Mouse (Mus musculus) ES-E14 (cell line): ENCODE data around the gene Neu1. TPM values are rescaled to one million over a fixed set of nuclear protein-coding genes. Genes with fewer than 3 reads are reported as not detected.
"Not testable (repeated sequence)": the region's sequence is repeated elsewhere in the genome, so short reads cannot be mapped to it uniquely, and the experiment has no call there.

Experiments used
- DNase-seq: peaks from one replicate; pipeline ENCODE4 v3.0.0-alpha.2; 2013; ENCODE audit warnings: low read depth, low spot score
- H3K27ac ChIP-seq: 2 replicates; pipeline ENCODE4 v1.5.1; 2012; ENCODE audit warnings: low read depth, mild to moderate bottlenecking, low read length, moderate library complexity, mixed read lengths; ENCODE audit not compliant: poor library complexity, insufficient read depth, severe bottlenecking
- H3K36me3 ChIP-seq: 2 replicates; pipeline ENCODE4 v1.6.1; 2012; ENCODE audit warnings: mild to moderate bottlenecking, low read length, moderate library complexity, mixed read lengths; ENCODE audit not compliant: control insufficient read depth, poor library complexity, insufficient read depth, severe bottlenecking
- H3K4me1 ChIP-seq, 2 experiments: fragments of 150-350 bp in 1 of 2; sonication (generic) in 1 of 2; 2 replicates each; pipeline ENCODE4 v1.6.1; 2012; ENCODE audit warnings: low read length in 2 of 2, mild to moderate bottlenecking in 1 of 2, mixed read lengths in 1 of 2; ENCODE audit not compliant: control insufficient read depth in 2 of 2, insufficient read depth in 2 of 2, poor library complexity in 1 of 2
- H3K4me3 ChIP-seq, 2 experiments: fragments of 150-350 bp in 1 of 2; sonication (generic) in 1 of 2; 2 replicates each; pipeline ENCODE4 v1.5.1; 2012; ENCODE audit warnings: low read length in 2 of 2, low read depth in 1 of 2, mild to moderate bottlenecking in 1 of 2, mixed read lengths in 1 of 2; ENCODE audit not compliant: insufficient read depth in 1 of 2, poor library complexity in 1 of 2, severe bottlenecking in 1 of 2
- H3K9ac ChIP-seq: 2 replicates; pipeline ENCODE4 v1.6.1; 2012; ENCODE audit warnings: low read depth, mild to moderate bottlenecking, low read length, mixed read lengths; ENCODE audit not compliant: poor library complexity, insufficient read depth, severe bottlenecking
- H3K9me3 ChIP-seq: fragments of 150-350 bp; sonication (generic); 2 replicates; pipeline ENCODE4 v1.6.1; 2012; ENCODE audit warnings: low read depth, mild to moderate bottlenecking, low read length; ENCODE audit not compliant: control insufficient read depth, insufficient read depth
- CHD2 ChIP-seq: IDR thresholded peaks from 2 replicates; pipeline ENCODE4 v1.6.1; 2014; ENCODE audit warnings: mild to moderate bottlenecking, low read depth, low read length, inconsistent platforms
- HCFC1 ChIP-seq: IDR thresholded peaks from 2 replicates; pipeline ENCODE4 v1.6.1; 2012; ENCODE audit warnings: low read length, inconsistent platforms, borderline replicate concordance; ENCODE audit not compliant: insufficient read depth
- MAFK ChIP-seq: IDR thresholded peaks from 2 replicates; pipeline ENCODE4 v1.6.1; 2014; ENCODE audit warnings: mild to moderate bottlenecking, low read depth, low read length, inconsistent platforms; ENCODE audit not compliant: insufficient read depth
- ZC3H11A ChIP-seq: IDR thresholded peaks from 2 replicates; pipeline ENCODE4 v1.6.1; 2012; ENCODE audit warnings: low read depth, mild to moderate bottlenecking, inconsistent platforms, low read length, borderline replicate concordance
- ZNF384 ChIP-seq: IDR thresholded peaks from 2 replicates; pipeline ENCODE4 v1.6.1; 2012; ENCODE audit warnings: low read depth, low read length, inconsistent platforms
- in situ Hi-C, 2 experiments: fragments of 600-800 bp; cut with MboI; formaldehyde crosslinking; loops; one replicate each; pipeline ENCODE4 v1.15.1; 2025; ENCODE audit warnings: low sequenced_read_pairs in 2 of 2, inconsistent platforms in 1 of 2; ENCODE audit not compliant: unreplicated experiment in 2 of 2
- total RNA-seq: library from RNA; depleted of rRNA; stranded (reverse); fragments of 300-350 nt; gene quantifications from 2 replicates; pipeline ENCODE4 v1.2.3, GENCODE M21; 2012

The Neu1 gene
- total RNA-seq, 1 experiment, result 24.0 TPM

DNA sequence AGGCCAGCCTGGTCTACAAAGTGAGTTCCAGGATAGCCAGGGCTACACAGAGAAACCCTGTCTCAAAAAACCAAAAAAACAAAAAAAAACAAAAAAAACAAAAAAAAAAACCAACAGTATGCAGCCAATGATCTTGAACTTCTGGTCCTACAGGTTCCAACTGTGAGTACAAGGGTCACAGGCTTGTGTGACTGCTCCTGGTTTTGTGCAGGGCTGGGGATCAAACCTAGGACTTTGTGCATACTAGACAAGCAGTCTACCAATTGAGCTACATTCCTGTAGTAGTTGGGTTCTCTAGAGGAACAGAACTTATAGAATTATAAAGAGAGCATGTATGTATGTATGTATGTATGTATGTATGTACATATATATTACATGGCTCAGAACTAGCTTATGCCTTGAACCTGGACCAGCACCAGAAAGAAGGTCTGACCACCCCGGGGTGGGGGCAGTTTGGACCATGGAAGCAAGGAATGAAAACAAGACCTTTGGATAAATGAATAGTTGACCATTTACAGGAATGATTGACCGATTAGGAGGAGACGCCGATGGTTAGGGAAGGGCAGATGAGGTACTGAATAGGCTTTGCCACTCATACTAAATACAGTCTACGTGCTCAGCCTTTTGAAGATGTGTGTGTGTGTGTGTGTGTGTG is 15.6 kb downstream of the Neu1 start:
- no peak overlapping the region for H3K4me3 ChIP-seq
- H3K9me3 ChIP-seq, result no peaks in the 10 kb centered on the region
- peaks cover 21% of the 10 kb centered on the region for H3K36me3 ChIP-seq
- DNase-seq, result no peak
- H3K4me1 ChIP-seq, result no peaks in the 10 kb centered on the region
- no peak for TF ChIP-seq CHD2
- no peak for TF ChIP-seq HCFC1
- no peak for TF ChIP-seq MAFK
- no peak for TF ChIP-seq ZC3H11A
- no peak for TF ChIP-seq ZNF384
- in situ Hi-C loops, result no loop called here
- H3K9ac ChIP-seq, result no peak overlapping the region
- no peak overlapping the region for H3K27ac ChIP-seq

GRCm38 (mm10) chr17:34947606-34948005 is 16.6 kb downstream of the Neu1 start:
- H3K4me3 ChIP-seq, result no peak overlapping the region
- DNase-seq, result no peak
- no peaks in the 10 kb centered on the region for H3K9me3 ChIP-seq
- H3K36me3 ChIP-seq, result peaks cover 27% of the 10 kb centered on the region
- TF ChIP-seq MAFK, result no peak
- TF ChIP-seq ZNF384, result no peak
- no peak for TF ChIP-seq HCFC1
- no peak for TF ChIP-seq ZC3H11A
- no peak; the same call in 1 of the 2 replicates for TF ChIP-seq CHD2
- H3K9ac ChIP-seq, result no peak overlapping the region
- H3K27ac ChIP-seq, result no peak overlapping the region
- H3K4me1 ChIP-seq, result no peaks in the 10 kb centered on the region
- in situ Hi-C loops, result no loop called here

DNA sequence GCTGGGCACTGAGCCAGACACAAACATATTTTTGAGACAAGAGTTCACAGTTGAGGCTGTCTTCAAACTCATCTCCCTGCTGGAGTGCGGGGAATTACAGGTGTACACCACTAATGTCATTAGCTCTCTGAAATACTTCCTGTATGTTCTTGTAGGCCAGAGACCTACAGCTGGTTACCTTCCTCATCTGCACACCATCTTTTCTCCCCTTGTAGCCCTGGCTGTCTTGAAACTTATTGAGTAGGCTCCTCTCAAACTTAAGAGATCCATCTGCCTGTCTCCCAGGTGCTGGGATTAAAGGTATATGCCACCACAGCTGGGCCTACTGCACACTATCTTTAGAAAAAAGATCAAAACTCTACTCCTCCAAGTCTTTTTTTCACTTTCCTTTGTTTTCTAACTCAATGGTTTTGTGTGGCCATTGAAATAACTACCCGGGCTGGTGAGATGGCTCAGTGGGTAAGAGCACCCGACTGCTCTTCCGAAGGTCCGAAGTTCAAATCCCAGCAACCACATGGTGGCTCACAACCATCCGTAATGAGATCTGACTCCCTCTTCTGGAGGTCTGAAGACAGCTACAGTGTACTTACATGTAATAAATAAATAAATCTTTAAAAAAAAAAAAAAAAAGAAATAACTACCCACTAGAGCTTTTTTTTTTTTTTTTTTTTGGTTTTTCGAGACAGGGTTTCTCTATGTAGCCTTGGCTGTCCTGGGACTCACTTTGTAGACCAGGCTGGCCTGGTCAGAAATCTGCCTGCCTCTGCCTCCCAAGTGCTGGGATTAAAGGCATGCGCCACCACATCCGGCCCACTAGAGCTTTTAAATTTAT is 17.9 kb downstream of the Neu1 start:
- peak; percentile 34; the same call in 1 of the 2 replicates for TF ChIP-seq ZNF384
- H3K9me3 ChIP-seq, in situ Hi-C loops, H3K4me1 ChIP-seq, H3K4me3 ChIP-seq, DNase-seq: not testable (repeated sequence)
- Histone ChIP-seq H3K27ac (peak overlapping the region; percentile 12), H3K36me3 (peaks cover 27% of the 10 kb centered on the region), H3K9ac (0 out of 2 replicates have a peak overlapping the region, but pooled peaks have one; percentile 100)

DNA sequence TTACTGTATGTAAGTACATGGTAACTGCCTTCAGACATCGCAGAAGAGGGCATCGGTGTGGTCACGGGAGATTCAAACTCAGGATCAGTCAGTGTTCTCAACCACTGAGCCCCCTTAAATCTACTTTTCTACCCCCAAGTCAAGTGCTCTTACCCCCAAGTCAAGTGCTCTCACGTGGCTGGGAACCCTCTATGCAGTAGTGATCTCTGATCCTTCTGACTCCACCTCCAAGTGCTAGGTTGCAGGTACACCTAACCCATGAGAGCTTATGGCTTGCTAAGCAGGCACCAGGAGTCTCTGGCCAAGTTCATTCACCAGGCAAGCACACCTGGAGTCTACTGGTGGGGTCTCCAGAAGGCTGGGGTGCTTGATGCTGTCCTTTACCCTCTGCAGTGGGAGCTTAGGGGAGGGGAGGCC is 18.5 kb downstream of the Neu1 start:
- H3K4me3 ChIP-seq, result peak overlapping the region in 1 of 2 experiments; percentile 97; a peak in 1 of 4 replicates
- peak overlapping the region; percentile 100; the same call in 1 of the 2 replicates for H3K9ac ChIP-seq
- no peak for DNase-seq
- H3K4me1 ChIP-seq, result no peaks in the 10 kb centered on the region
- no peak for TF ChIP-seq ZNF384
- TF ChIP-seq MAFK, result no peak
- TF ChIP-seq HCFC1, result no peak
- TF ChIP-seq CHD2, result 0 out of 2 replicates have a peak, but pooled peaks have one; percentile 7
- no peak for TF ChIP-seq ZC3H11A
- no peaks in the 10 kb centered on the region for H3K9me3 ChIP-seq
- peaks cover 27% of the 10 kb centered on the region for H3K36me3 ChIP-seq
- peak overlapping the region; percentile 12 for H3K27ac ChIP-seq
- in situ Hi-C loops, result no loop called here
